Mouse (Mus musculus) mammary gland, adult 2 months (tissue): ENCODE data around the gene Sult2b1. TPM values are rescaled to one million over a fixed set of nuclear protein-coding genes. Genes with fewer than 3 reads are reported as not detected.

ENCODE experiments used
- polyA plus RNA-seq: library from polyadenylated mRNA; depleted of rRNA; stranded (reverse); fragments of >200 nt; gene quantifications from 2 replicates; pipeline ENCODE4 v1.2.3, GENCODE M21; 2012; ENCODE audit warnings: low replicate concordance; rRNA removed

Sult2b1 gene
- polyA plus RNA-seq, 1 experiment: 2.4 TPM

Other genes starting within 250 kb of the Sult2b1 start
- 4.9 and 5.8 TPM in 2 replicates for gene Hsd17b14, start 229.8 kb downstream of the Sult2b1 start, polyA plus RNA-seq
- gene Bcat2, start 214.5 kb downstream of the Sult2b1 start, polyA plus RNA-seq: 142 and 145 TPM in 2 replicates
- gene Fgf21, start 169.2 kb downstream of the Sult2b1 start, polyA plus RNA-seq: 0.67 and 0.88 TPM in 2 replicates
- 0.12 and 0.72 TPM in 2 replicates for gene Fut1, start 167.4 kb downstream of the Sult2b1 start, polyA plus RNA-seq
- 0.49 and 0.54 TPM in 2 replicates for gene Izumo1, start 162.9 kb downstream of the Sult2b1 start, polyA plus RNA-seq
- 32.4 and 54.6 TPM in 2 replicates for gene Rasip1, start 157.2 kb downstream of the Sult2b1 start, polyA plus RNA-seq
- 5.6 and 22.3 TPM in 2 replicates for gene Mamstr, start 144.7 kb downstream of the Sult2b1 start, polyA plus RNA-seq
- gene Fut2, start 118.3 kb downstream of the Sult2b1 start, polyA plus RNA-seq: 0.16 and 1.4 TPM in 2 replicates
- gene Ntn5, start 100.6 kb downstream of the Sult2b1 start, polyA plus RNA-seq: 0.72 and 2.4 TPM in 2 replicates
- gene Sec1, start 90.3 kb downstream of the Sult2b1 start, polyA plus RNA-seq: 0.72 and 0.76 TPM in 2 replicates
- gene Car11, start 84.8 kb downstream of the Sult2b1 start, polyA plus RNA-seq: 14.2 and 17.5 TPM in 2 replicates
- 57.0 and 110 TPM in 2 replicates for gene Dbp, start 79.6 kb downstream of the Sult2b1 start, polyA plus RNA-seq
- 1,150 and 1,812 TPM in 2 replicates for gene Rpl18, start 69.2 kb downstream of the Sult2b1 start, polyA plus RNA-seq
- 50.2 and 90.3 TPM in 2 replicates for gene Sphk2, start 66.7 kb downstream of the Sult2b1 start, polyA plus RNA-seq
- gene Fam83e, start 63.5 kb downstream of the Sult2b1 start, polyA plus RNA-seq: 1.9 and 3.4 TPM in 2 replicates
- gene Spaca4, start 58.9 kb downstream of the Sult2b1 start, polyA plus RNA-seq: 0.29 and 0.37 TPM in 2 replicates
- gene Lmtk3, start 931 bp downstream of the Sult2b1 start, polyA plus RNA-seq: 3.9 and 7.3 TPM in 2 replicates
- 30.1 and 42.3 TPM in 2 replicates for gene Cyth2, start 29.9 kb upstream of the Sult2b1 start, polyA plus RNA-seq
- gene Kcnj14, start 40.1 kb upstream of the Sult2b1 start, polyA plus RNA-seq: 4.8 and 9.6 TPM in 2 replicates
- gene Grwd1, start 46.3 kb upstream of the Sult2b1 start, polyA plus RNA-seq: 14.9 and 20.4 TPM in 2 replicates
- gene Kdelr1, start 88.1 kb upstream of the Sult2b1 start, polyA plus RNA-seq: 193 and 506 TPM in 2 replicates
- gene Grin2d, start 93.7 kb upstream of the Sult2b1 start, polyA plus RNA-seq: 1.3 and 3.6 TPM in 2 replicates
- 0.26 TPM in 1 of 2 replicates, not detected in the other for gene Syngr4, start 112.0 kb upstream of the Sult2b1 start, polyA plus RNA-seq
- 138 and 156 TPM in 2 replicates for gene Tmem143, start 112.3 kb upstream of the Sult2b1 start, polyA plus RNA-seq
- gene Emp3, start 136.7 kb upstream of the Sult2b1 start, polyA plus RNA-seq: 335 and 341 TPM in 2 replicates
- gene Ccdc114, start 139.4 kb upstream of the Sult2b1 start, polyA plus RNA-seq: 2.7 and 4.8 TPM in 2 replicates
- 0.24 and 0.51 TPM in 2 replicates for gene Abcc6, start 245.6 kb upstream of the Sult2b1 start, polyA plus RNA-seq
- 30.0 and 41.1 TPM in 2 replicates for gene Nomo1, start 249.0 kb upstream of the Sult2b1 start, polyA plus RNA-seq